Mouse (Mus musculus) thymus, postnatal 4 days (tissue): ENCODE data around the gene Zfp148.
"Not testable (repeated sequence)": the region's sequence is repeated elsewhere in the genome, so short reads cannot be mapped to it uniquely, and the experiment has no call there.

Experiments used
- DNase-seq: peaks from one replicate; pipeline ENCODE4 v3.0.0; 2021

The Zfp148 gene

DNA sequence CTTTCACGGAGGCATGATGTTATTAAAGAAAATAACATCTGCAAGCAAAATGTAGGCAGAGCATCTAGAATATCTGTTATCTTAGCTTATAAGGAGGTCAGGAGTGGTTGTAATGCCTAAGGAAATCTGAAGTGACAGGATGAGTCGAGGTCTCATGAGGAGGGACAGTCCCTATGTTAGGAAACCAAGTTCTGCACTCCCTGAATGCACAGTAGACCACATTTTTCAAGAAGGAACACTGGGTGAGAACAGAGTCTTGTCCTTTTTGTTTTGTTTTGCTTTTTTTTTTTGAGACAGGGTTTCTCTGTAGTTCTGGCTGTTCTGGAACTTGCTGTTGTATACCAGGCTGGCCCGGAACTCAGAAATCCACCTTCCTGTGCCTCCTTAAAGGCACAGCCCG, 1.7 kb downstream of the Zfp148 start:
- no peak for DNase-seq

- DNase-seq: no peak
Observed at GRCm38 (mm10) chr16:33383584-33383983, 2.9 kb downstream of the Zfp148 start.

DNA sequence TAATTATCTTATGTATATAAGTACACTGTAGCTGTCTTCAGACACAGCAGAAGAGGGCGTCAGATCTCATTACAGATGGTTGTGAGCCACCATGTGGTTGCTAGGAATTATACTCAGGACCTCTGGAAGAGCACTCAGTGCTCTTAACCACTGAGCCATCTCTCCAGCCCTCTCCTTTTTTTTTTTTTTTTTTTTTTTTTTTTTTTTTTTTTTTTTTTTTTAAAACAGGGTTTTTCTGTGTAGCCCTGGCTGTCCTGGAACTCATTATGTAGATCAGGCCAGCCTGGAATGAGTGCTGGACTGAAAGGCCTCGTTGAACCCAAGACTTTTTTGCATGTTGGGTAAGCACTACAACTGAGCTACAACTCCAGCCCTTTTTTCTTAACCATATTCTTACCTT, 3.4 kb downstream of the Zfp148 start:
- not testable (repeated sequence) for DNase-seq

DNA sequence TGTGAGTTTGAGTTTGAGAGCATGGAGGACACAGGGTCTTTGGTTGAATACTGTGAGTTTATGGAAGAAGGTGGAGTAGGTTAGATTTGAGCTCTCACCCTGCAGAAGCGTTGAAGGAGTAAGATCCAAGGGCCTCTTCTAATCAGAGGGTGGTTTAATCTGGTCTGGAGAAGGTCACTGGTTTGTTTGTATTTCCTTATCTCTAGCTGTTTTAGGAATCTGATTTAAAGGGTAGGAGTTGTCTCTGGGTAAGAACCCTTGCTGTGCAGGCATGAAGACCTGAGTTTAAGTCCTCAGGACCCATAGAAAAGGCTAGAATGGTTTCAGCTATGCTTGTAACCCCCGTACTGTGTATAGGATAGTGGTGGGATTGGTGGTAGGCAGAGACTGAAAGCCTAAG, 6.4 kb downstream of the Zfp148 start:
- no peak for DNase-seq

GRCm38 (mm10) chr16:33387420-33387819, 6.8 kb downstream of the Zfp148 start:
- DNase-seq: no peak

- peak; percentile 87 for DNase-seq
Observed at GRCm38 (mm10) chr16:33399913-33400782, 19.5 kb downstream of the Zfp148 start.

DNA sequence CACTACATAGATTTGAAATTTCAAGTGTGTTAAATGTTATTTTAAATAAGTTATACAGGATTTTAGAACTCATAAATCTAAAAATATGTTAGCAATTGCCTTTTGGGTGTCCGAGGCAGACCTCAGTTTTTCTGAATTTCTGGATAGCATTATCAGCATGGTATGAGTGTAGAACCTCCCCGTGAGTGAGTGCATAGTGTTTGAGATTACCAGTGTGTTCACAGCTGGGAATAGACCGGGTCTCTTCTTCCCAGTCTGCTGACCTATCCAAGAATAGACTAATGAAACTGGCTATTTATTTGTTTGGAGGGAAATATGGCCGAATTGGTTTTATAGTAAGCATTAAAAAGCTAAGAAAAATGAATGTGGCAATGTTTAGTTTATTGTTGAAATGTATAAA, 20.3 kb downstream of the Zfp148 start:
- no peak for DNase-seq

DNA sequence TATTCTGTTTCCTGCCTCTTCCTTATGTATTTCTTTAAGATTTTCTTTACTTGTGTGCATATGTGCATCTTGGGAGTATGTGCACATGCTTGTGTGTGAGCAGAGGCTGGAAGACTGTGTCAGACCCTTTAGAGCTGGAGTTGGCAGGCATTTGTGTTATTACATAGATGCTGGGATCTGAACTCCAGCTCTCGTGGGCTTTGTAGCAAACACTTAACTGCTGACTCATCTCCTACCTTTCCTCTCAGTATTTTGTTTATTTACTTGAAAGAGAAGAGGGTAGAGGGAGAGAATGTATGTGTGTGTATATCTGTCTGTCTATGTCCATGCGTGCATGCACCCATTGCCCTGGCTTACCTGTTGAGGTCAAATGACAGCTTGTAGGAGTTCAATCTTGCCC, 22.6 kb downstream of the Zfp148 start:
- no peak for DNase-seq

GRCm38 (mm10) chr16:33404055-33404454, 23.4 kb downstream of the Zfp148 start:
- no peak for DNase-seq

DNA sequence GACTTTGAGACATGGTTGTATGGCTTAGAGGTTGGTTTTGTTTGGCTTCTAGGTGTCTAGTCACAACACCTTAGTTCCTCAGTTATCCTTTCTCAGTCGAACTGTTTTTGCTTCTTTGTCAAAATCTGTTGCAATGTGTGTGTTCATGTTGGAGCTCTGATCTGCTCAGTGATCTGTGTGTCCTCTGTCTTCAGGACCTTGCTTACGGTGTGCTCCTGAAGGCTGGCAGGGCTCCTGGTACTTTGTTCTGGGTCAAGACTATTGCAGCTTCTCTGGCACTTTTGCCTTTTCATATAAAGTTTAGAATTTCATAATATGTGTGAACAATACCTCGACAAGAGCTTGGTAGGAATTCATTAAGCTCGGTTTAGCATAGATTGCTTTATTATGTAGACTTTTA, 24.9 kb downstream of the Zfp148 start:
- DNase-seq: no peak

GRCm38 (mm10) chr16:33410151-33410550, 29.5 kb downstream of the Zfp148 start:
- no peak for DNase-seq

DNA sequence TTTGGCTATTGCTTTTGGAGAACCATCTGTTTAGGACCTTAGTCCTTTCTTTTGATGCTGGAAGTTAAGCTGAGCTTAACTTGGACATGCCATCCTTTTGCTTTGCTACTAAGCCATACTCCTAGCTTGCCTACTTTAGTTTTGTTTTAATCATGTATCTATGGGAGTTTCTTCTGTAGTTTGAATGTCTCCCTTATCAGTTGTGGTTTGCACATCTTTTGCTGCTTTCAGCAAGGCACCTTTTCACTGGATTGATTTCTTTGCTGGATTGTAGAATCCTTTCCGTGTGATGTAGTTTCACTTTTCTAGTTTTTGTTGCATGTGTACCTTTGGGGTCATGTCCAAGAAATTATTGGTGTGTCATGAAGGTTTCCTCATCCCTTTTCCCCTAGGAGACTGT, 30.0 kb downstream of the Zfp148 start:
- DNase-seq: no peak

GRCm38 (mm10) chr16:33414191-33414590, 33.6 kb downstream of the Zfp148 start:
- DNase-seq: no peak

- no peak for DNase-seq
Observed at GRCm38 (mm10) chr16:33415607-33416006, 35.0 kb downstream of the Zfp148 start.

DNA sequence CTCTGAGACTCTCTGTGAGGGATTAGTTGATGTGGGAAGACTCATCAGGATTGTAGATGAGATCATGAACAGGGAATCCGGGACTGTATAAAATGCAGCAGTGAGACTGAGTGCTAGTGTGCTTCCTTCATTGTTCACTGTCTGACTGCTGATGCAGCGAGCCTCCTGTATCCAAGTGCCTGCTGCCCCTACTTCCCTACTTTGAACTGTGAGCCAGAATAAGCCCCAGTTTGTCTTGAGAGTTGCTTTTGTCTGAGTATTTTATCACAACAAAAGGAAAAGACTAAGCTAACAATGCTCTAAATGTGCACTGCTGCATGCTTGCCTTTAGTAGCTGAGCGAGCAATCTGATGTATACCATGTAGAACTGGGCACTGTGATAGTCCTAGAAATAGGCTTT, 47.7 kb downstream of the Zfp148 start:
- no peak for DNase-seq

DNA sequence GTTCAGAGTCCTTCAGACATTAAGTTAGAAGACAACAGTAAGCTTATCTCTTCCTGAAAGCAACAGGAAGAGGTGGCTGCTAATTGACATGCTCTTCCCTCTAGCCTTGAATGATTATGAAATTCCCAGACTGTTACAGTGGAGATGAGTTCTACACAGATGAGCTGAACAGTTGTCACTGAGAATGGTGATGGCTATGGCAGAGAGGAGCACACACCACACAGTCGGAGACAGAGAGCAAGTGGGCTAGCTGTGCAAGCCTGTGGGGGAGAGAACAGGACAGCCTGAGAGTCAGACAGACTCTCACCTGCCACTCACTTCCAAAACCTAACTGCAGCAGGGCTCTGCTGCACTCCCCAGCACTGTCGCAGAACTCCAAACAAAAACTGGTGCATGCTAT, 51.0 kb downstream of the Zfp148 start:
- DNase-seq: no peak

DNA sequence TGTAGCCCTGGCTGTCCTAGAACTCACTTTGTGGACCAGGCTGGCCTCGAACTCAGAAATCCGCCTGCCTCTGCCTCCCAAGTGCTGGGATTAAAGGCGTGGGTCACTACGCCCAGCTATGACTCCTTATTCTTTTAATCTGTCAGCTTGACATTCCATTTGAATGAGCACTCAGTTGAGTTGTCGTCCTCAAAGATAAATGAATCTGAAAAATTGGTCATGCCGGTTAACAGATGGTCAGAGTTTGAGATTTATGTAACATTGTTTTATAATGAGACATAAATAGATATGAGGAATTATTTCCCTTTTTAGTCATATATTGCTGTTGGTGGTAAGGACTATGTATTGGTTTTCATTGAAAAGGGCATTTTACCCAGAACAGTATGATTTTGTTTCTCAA, 60.4 kb downstream of the Zfp148 start:
- DNase-seq: no peak

DNA sequence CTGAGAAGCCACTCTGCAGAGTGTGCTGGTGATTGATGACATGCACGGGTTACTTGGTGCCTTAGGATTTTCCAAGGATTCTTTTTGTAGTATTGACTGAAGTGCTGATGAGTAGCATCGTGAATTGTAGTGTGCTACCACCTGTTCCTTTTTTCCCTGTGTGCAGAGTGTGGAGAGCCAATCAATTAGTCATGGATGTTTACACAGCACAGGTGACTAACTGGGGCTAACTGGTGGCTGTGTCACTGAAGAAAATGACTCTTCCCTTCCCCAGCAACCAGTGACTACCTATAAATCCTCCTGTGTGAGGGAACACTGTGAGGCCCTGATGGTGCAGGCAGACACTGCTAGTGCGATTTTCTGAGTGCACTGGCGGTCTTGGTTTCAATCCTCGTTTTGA, 66.2 kb downstream of the Zfp148 start:
- DNase-seq: no peak

GRCm38 (mm10) chr16:33453826-33454225, 73.2 kb downstream of the Zfp148 start:
- no peak for DNase-seq

GRCm38 (mm10) chr16:33454306-33454705, 73.7 kb downstream of the Zfp148 start:
- DNase-seq: no peak

GRCm38 (mm10) chr16:33455263-33455910, 74.8 kb downstream of the Zfp148 start:
- DNase-seq: no peak

GRCm38 (mm10) chr16:33459101-33459500, 78.5 kb downstream of the Zfp148 start:
- no peak for DNase-seq

DNA sequence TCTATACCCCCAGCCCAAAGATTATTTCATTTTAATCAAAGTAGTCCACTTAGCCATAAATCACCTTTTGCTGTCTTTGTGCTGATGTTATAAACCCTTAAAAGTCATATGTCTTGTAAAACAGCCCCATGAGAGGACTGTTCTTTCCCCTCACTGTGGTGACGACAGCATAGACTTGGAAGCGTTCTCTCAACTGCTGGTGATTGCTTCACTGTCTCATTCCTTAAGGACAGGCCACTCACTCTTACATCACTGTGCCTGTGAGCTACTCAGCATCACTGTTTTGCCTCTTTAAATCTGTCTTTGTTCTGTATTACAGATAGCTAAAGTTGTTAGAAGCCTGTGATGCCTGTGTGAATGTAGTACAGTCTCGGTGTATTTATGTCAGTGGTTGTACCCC, 80.8 kb downstream of the Zfp148 start:
- DNase-seq: no peak

GRCm38 (mm10) chr16:33464509-33465241, 84.0 kb downstream of the Zfp148 start:
- no peak for DNase-seq
